Mouse (Mus musculus) forebrain, embryonic 15.5 days (tissue): Measurements from ENCODE around the gene Zfp687. TPM values are rescaled to one million over a fixed set of nuclear protein-coding genes. Genes with fewer than 3 reads are reported as not detected.

Experiments used
- microRNA-seq: library from miRNA; unstranded; fragments of <30 nt; microRNA quantifications from one replicate; pipeline ENCODE4, GENCODE M21; 2016
- polyA plus RNA-seq: library from polyadenylated mRNA; unstranded; fragments of >200 nt; fragmentation: Nextera tagmentation; extraction: Ambion mirVana; gene quantifications from 2 replicates; pipeline ENCODE4 v1.2.1, GENCODE M21; 2015

The Zfp687 gene
- polyA plus RNA-seq, 1 experiment from 2014 or later = 23.0 TPM

Small RNA genes lying within 50 kb of the gene (microRNA-seq; reads per million reads assigned to microRNA genes)
- gene Mir7013 = 1.1 reads per million

Other genes with a start within 250 kb of the Zfp687 start
- gene Cgn, start 229.0 kb downstream of the Zfp687 start, polyA plus RNA-seq = 4.8 and 5.8 TPM in 2 replicates
- 24.7 and 26.5 TPM in 2 replicates for gene Pogz, start 177.9 kb downstream of the Zfp687 start, polyA plus RNA-seq
- gene Psmb4, start 128.5 kb downstream of the Zfp687 start, polyA plus RNA-seq = 380 and 393 TPM in 2 replicates
- gene Selenbp1, start 82.4 kb downstream of the Zfp687 start, polyA plus RNA-seq = 9.5 and 11.6 TPM in 2 replicates
- gene Rfx5, start 61.4 kb downstream of the Zfp687 start, polyA plus RNA-seq = 5.4 and 6.0 TPM in 2 replicates
- gene Pi4kb, start 40.7 kb downstream of the Zfp687 start, polyA plus RNA-seq = 24.9 and 27.1 TPM in 2 replicates
- gene Psmd4, start 27.2 kb upstream of the Zfp687 start, polyA plus RNA-seq = 291 and 296 TPM in 2 replicates
- gene Pip5k1a, start 91.5 kb upstream of the Zfp687 start, polyA plus RNA-seq = 20.5 and 21.6 TPM in 2 replicates
- gene Vps72, start 95.6 kb upstream of the Zfp687 start, polyA plus RNA-seq = 235 and 247 TPM in 2 replicates
- 0.74 and 1.1 TPM in 2 replicates for gene Tmod4, start 109.0 kb upstream of the Zfp687 start, polyA plus RNA-seq
- 105 and 108 TPM in 2 replicates for gene Scnm1, start 118.6 kb upstream of the Zfp687 start, polyA plus RNA-seq
- 39.8 and 42.2 TPM in 2 replicates for gene Lysmd1, start 118.6 kb upstream of the Zfp687 start, polyA plus RNA-seq
- 2.5 and 3.6 TPM in 2 replicates for gene Tnfaip8l2, start 126.9 kb upstream of the Zfp687 start, polyA plus RNA-seq
- gene Sema6c, start 145.0 kb upstream of the Zfp687 start, polyA plus RNA-seq = 30.4 and 34.1 TPM in 2 replicates
- 4.8 and 5.9 TPM in 2 replicates for gene Gabpb2, start 202.5 kb upstream of the Zfp687 start, polyA plus RNA-seq
- 88.5 and 90.0 TPM in 2 replicates for gene Cdc42se1, start 213.3 kb upstream of the Zfp687 start, polyA plus RNA-seq
- 254 and 266 TPM in 2 replicates for gene Mllt11, start 216.7 kb upstream of the Zfp687 start, polyA plus RNA-seq
- gene Gm128, start 226.2 kb upstream of the Zfp687 start, polyA plus RNA-seq = 0.11 and 0.15 TPM in 2 replicates
- gene Bnipl, start 235.7 kb upstream of the Zfp687 start, polyA plus RNA-seq = 0.10 TPM in 1 of 2 replicates, not detected in the other